Mouse (Mus musculus) testis, adult 2 months (tissue): ENCODE results near the gene Nolc1. TPM values are rescaled to one million over a fixed set of nuclear protein-coding genes. Genes with fewer than 3 reads are reported as not detected.

Experiments
- H3K27ac ChIP-seq: fragments of 200-500 bp; 2 replicates; pipeline ENCODE4 v1.5.1; 2012; ENCODE audit warnings: low read depth, low read length; ENCODE audit not compliant: control insufficient read depth, insufficient read depth
- H3K27me3 ChIP-seq: fragments of 200-500 bp; 2 replicates; pipeline ENCODE4 v1.6.1; 2012; ENCODE audit warnings: mild to moderate bottlenecking, low read length, moderate library complexity; ENCODE audit not compliant: control insufficient read depth, insufficient read depth
- H3K36me3 ChIP-seq: fragments of 200-500 bp; 2 replicates; pipeline ENCODE4 v1.6.1; 2012; ENCODE audit warnings: mild to moderate bottlenecking, low read length; ENCODE audit not compliant: control insufficient read depth, insufficient read depth
- H3K4me1 ChIP-seq: fragments of 200-500 bp; 2 replicates; pipeline ENCODE4 v1.6.1; 2012; ENCODE audit warnings: low read length; ENCODE audit not compliant: control insufficient read depth, insufficient read depth
- H3K4me3 ChIP-seq: fragments of 200-500 bp; 2 replicates; pipeline ENCODE4 v1.5.1; 2012; ENCODE audit warnings: low read depth, mild to moderate bottlenecking, low read length, moderate library complexity, mixed read lengths; ENCODE audit not compliant: control insufficient read depth
- CTCF ChIP-seq: fragments of 200-500 bp; IDR thresholded peaks from 2 replicates; pipeline ENCODE4 v1.5.1; 2012; ENCODE audit warnings: low read depth, mild to moderate bottlenecking, inconsistent platforms, low read length, moderate library complexity; ENCODE audit not compliant: control insufficient read depth, insufficient read depth, insufficient replicate concordance
- POLR2A ChIP-seq: fragments of 200-500 bp; IDR thresholded peaks from 2 replicates; pipeline ENCODE4 v1.6.1; 2012; ENCODE audit warnings: low read depth, mild to moderate bottlenecking, inconsistent platforms, low read length, moderate library complexity; ENCODE audit not compliant: control insufficient read depth
- polyA plus RNA-seq: library from polyadenylated mRNA; depleted of rRNA; stranded (reverse); fragments of >200 nt; gene quantifications from 2 replicates; pipeline ENCODE4 v1.2.3, GENCODE M21; 2012

Gene Nolc1
- polyA plus RNA-seq, 1 experiment: 10.8 TPM

DNA sequence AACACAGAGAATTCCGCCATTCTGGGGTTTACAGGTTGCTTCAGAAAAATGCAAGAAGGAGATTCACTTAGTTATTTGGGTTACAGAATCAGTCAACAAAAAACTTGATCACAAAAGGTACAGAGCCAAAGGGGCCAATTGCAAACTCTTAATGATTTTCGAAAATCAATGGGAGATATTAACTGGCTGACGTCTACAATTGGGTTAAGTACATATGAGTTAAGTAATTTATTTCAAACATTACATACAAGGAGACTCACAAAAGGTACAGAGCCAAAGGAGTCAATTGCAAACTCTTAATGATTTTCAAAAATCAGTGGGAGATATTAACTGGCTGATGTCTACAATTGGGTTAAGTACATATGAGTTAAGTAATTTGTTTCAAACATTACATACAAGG is 23.9 kb downstream of the Nolc1 start:
- no peaks in the 10 kb centered on the region for H3K36me3 ChIP-seq
- H3K4me3 ChIP-seq: no peak overlapping the region
- no peak overlapping the region for H3K27ac ChIP-seq
- H3K27me3 ChIP-seq: no peaks in the 10 kb centered on the region
- no peak for TF ChIP-seq CTCF
- no peak for TF ChIP-seq POLR2A
- no peaks in the 10 kb centered on the region for H3K4me1 ChIP-seq

DNA sequence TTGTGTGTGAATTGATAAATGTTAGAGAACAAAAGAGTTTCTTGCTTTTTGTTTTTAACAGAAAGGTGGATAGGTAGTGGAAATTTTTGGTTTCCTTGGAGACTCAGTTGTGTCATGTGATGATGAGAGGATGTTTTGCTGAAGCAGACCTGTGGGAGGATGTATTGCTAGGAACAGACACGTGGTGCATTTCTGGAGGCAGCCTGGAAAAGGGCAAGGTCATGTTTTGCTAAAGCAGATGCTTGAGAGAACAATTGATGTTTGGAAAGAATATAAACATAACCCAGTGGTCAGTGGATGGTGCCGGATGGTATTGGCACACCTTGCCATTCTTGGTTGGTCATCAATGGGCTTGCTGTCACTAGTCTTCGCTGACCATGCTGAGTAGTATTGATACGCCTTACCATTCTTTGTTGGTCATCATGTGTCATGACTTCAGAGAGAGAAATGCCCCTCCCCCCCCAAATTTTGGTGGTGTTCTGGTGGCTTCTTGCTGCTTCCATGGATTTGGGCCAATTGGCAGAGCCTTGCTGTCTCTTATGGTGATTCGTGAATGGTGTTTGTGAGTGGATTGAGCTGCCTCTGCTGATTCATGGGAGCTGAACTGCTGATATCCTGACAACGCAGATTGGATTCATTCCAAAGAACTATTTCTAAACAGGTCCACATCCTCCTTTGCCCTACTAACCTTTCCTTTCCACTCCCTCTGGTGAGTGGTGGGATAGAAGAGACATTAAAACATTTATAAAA is 27.9 kb downstream of the Nolc1 start:
- TF ChIP-seq CTCF (no peak), POLR2A (no peak)
- no peak overlapping the region for H3K4me3 ChIP-seq
- H3K4me1 ChIP-seq: no peaks in the 10 kb centered on the region
- no peaks in the 10 kb centered on the region for H3K36me3 ChIP-seq
- H3K27me3 ChIP-seq: no peaks in the 10 kb centered on the region
- H3K27ac ChIP-seq: no peak overlapping the region

DNA sequence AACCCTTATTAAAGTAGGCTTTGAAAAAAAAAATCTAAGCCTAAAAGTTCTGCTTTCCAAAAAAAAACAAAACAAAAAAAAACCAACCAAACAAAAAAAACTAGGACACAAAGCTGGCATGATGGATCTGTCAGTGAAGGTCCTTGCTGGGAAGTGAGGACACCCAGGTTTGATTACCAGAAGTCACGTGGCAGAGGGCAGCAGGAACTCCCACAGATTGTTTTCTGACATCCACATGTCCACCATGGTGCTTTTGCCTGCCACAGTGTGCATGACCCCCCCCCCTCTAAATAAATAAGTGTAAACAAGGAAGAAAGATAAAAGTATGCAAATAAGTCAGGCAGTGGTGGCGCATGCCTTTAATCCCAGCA is 28.5 kb downstream of the Nolc1 start:
- Histone ChIP-seq H3K27ac (no peak overlapping the region), H3K4me3 (no peak overlapping the region), H3K36me3 (no peaks in the 10 kb centered on the region), H3K27me3 (no peaks in the 10 kb centered on the region), H3K4me1 (no peaks in the 10 kb centered on the region)
- TF ChIP-seq CTCF: no peak
- no peak for TF ChIP-seq POLR2A

DNA sequence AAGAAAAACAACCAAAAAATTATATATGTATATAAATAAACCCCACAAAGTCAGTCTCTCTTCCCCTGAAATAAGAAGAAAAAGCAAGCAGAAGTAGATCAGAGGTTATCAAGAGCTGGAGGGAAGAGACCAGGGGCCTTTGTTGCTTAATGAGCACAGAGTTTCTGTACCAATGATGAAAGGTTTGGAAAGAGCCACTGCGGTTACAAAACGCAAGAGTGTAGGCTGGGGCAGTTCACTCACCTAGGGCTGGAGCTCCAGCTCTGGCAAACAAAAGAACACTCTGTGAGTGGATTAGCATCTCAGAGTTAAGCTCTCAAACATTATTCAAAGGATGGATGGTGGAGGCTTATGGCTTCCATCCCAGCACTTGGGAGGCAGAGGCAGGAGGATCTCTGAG is 34.6 kb downstream of the Nolc1 start:
- no peak for TF ChIP-seq POLR2A
- TF ChIP-seq CTCF: no peak
- no peaks in the 10 kb centered on the region for H3K27me3 ChIP-seq
- no peaks in the 10 kb centered on the region for H3K4me1 ChIP-seq
- H3K27ac ChIP-seq: no peak overlapping the region
- no peak overlapping the region for H3K4me3 ChIP-seq
- no peaks in the 10 kb centered on the region for H3K36me3 ChIP-seq

- TF ChIP-seq CTCF (no peak), POLR2A (no peak)
- Histone ChIP-seq H3K27me3 (no peaks in the 10 kb centered on the region), H3K4me3 (no peak overlapping the region), H3K36me3 (no peaks in the 10 kb centered on the region), H3K27ac (no peak overlapping the region), H3K4me1 (no peaks in the 10 kb centered on the region)
Measured at GRCm38 (mm10) chr19:46110781-46111180, 35.1 kb downstream of the Nolc1 start.

GRCm38 (mm10) chr19:46114617-46115016 is 39.0 kb downstream of the Nolc1 start:
- Histone ChIP-seq H3K27ac (no peak overlapping the region), H3K4me1 (no peaks in the 10 kb centered on the region), H3K27me3 (no peaks in the 10 kb centered on the region), H3K36me3 (no peaks in the 10 kb centered on the region), H3K4me3 (no peak overlapping the region)
- TF ChIP-seq CTCF (no peak), POLR2A (no peak)

DNA sequence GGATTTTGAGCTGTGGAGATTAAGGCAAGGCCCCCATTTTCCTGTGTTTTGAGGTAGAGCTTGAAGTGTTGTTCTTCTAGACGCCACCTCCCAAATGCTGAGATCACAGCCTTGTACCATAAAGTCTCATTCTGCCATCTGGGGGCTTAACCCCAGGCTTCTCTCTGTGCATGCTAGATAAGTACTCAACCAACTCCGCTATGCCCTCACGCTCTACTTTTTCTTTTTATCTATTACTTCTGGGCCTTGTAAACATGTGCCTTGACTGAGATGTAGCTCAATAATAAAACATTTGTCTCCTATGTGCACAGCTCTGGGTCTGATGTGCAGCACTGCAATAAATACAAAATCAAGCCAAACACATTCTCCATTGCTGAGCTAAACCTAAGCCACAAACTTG is 43.8 kb downstream of the Nolc1 start:
- no peak overlapping the region for H3K27ac ChIP-seq
- no peaks in the 10 kb centered on the region for H3K36me3 ChIP-seq
- TF ChIP-seq POLR2A (no peak), CTCF (no peak)
- H3K4me3 ChIP-seq: no peak overlapping the region
- no peaks in the 10 kb centered on the region for H3K4me1 ChIP-seq
- H3K27me3 ChIP-seq: no peaks in the 10 kb centered on the region

- H3K36me3 ChIP-seq: no peaks in the 10 kb centered on the region
- TF ChIP-seq POLR2A (no peak), CTCF (no peak)
- H3K4me1 ChIP-seq: no peaks in the 10 kb centered on the region; the same call in 1 of the 2 replicates
- H3K27me3 ChIP-seq: no peaks in the 10 kb centered on the region
- H3K4me3 ChIP-seq: no peak overlapping the region
- H3K27ac ChIP-seq: no peak overlapping the region
Measured at GRCm38 (mm10) chr19:46120872-46121271, 45.2 kb downstream of the Nolc1 start.
